Mouse (Mus musculus) G1E (cell line): ENCODE measurements around the gene Aldh1b1.

Experiments
- CTCF ChIP-seq: IDR thresholded peaks from 2 replicates; pipeline ENCODE4 v1.5.1; 2012; ENCODE audit warnings: low read depth, low read length, inconsistent platforms, mixed read lengths
- GATA1 ChIP-seq: IDR thresholded peaks from 2 replicates; pipeline ENCODE4 v1.6.1; 2012; ENCODE audit warnings: borderline replicate concordance, low read length, inconsistent platforms, mixed read lengths
- POLR2AphosphoS5 ChIP-seq: IDR thresholded peaks from 2 replicates; pipeline ENCODE4 v1.6.1; 2012; ENCODE audit warnings: low read depth, low read length, inconsistent platforms; ENCODE audit not compliant: insufficient replicate concordance
- TAL1 ChIP-seq: conservative IDR thresholded peaks from 2 replicates; pipeline ENCODE4 v1.6.1; 2012; ENCODE audit warnings: low read depth, low read length, inconsistent platforms, mixed read lengths

DNA sequence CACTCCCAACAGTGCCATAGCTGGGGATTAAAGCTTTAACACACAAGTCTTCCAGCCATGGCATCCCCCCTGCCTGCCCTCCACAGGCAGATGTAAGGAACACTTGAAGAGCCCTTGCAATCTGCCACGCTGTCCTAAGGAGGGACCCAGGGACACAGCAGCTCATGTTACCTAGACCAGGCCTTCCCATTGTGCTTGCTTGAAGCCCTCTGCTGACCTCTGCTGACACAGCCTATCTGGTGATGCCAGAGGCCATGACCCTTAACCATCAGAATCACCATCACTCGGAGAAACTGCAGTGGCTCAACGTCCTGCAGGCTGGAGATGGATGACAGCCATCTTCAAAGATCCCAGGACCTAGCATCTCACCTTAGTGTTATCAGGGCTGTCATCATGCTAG, 23.2 kb downstream of the Aldh1b1 start:
- TF ChIP-seq TAL1 (no peak), CTCF (no peak), POLR2AphosphoS5 (no peak), GATA1 (no peak)
